Mouse (Mus musculus): ENCODE measurements around the gene Prdm8.

- TF ChIP-seq POLR2A (IDR thresholded peaks at IDR 0.05; ENCODE audit: low read depth, low read length) (no peak), CTCF (conservative IDR thresholded peaks at IDR 0.05; ENCODE audit: insufficient read depth, insufficient read length, low read depth, low read length) (no peak)
Measured at GRCm38 (mm10) chr5:98229456-98229855, 62.5 kb downstream of the Prdm8 start.

Data from kidney, adult 2 months (tissue).